Mouse (Mus musculus) liver, embryonic 11.5 days (tissue): ENCODE results near the gene Dpy30. TPM values are rescaled to one million over a fixed set of nuclear protein-coding genes. Genes with fewer than 3 reads are reported as not detected.

Source experiments
- ATAC-seq: fragments of 200-750 bp; cut with Nextera tagmentation; replicated peaks from 2 replicates; pipeline ENCODE4 v1.8.0; 2017; ENCODE audit warnings: moderate number of reproducible peaks, mild to moderate bottlenecking, moderate TSS enrichment, moderate library complexity; ENCODE audit not compliant: low FRiP score
- DNase-seq: peaks from one replicate; pipeline ENCODE4 v3.0.0-alpha.2; 2017; ENCODE audit warnings: low spot score
- H3K27ac ChIP-seq: fragments of 300-500 bp; sonication (generic); 2 replicates; pipeline ENCODE4 v1.5.1; 2014; ENCODE audit warnings: mild to moderate bottlenecking, low read depth, low read length, control low read depth
- H3K27me3 ChIP-seq: fragments of 300-500 bp; sonication (generic); replicated peaks from 2 replicates; pipeline ENCODE4 v1.6.1; 2014; ENCODE audit warnings: low read length, mixed read lengths; ENCODE audit not compliant: control insufficient read depth, insufficient read depth
- H3K36me3 ChIP-seq: fragments of 300-500 bp; sonication (generic); 2 replicates; pipeline ENCODE4 v1.6.1; 2014; ENCODE audit warnings: mild to moderate bottlenecking, low read length, moderate library complexity, mixed read lengths; ENCODE audit not compliant: control insufficient read depth, insufficient read depth
- H3K4me1 ChIP-seq: fragments of 300-500 bp; sonication (generic); replicated peaks from 2 replicates; pipeline ENCODE4 v1.6.1; 2014; ENCODE audit warnings: low read length, mixed read lengths; ENCODE audit not compliant: control insufficient read depth, insufficient read depth
- H3K4me2 ChIP-seq: fragments of 300-500 bp; sonication (generic); 2 replicates; pipeline ENCODE4 v1.6.1; 2014; ENCODE audit warnings: mild to moderate bottlenecking, control low read depth, moderate library complexity
- H3K4me3 ChIP-seq: fragments of 300-500 bp; sonication (generic); 2 replicates; pipeline ENCODE4 v1.5.1; 2014; ENCODE audit warnings: low read depth, low read length, control low read depth
- H3K9ac ChIP-seq: fragments of 300-500 bp; sonication (generic); 2 replicates; pipeline ENCODE4 v1.6.1; 2014; ENCODE audit warnings: low read depth, low read length, control low read depth
- H3K9me3 ChIP-seq: fragments of 300-500 bp; sonication (generic); 2 replicates; pipeline ENCODE4 v1.6.1; 2016; ENCODE audit warnings: low read length, inconsistent platforms, mixed read lengths; ENCODE audit not compliant: control insufficient read depth
- WGBS: fragments of 180-500 bp; shearing (Covaris S2); extraction: QIAGEN DNeasy Blood & Tissue Kit; methylation state at CpG from one replicate; pipeline ENCODE4 v1.1.7; 2014; 5-methylcytosine and 5-hydroxymethylcytosine counted together
- polyA plus RNA-seq: library from polyadenylated mRNA; unstranded; fragments of >200 nt; fragmentation: Nextera tagmentation; extraction: Ambion mirVana; gene quantifications from 2 replicates; pipeline ENCODE4 v1.2.1, GENCODE M21; 2014

Gene Dpy30
- polyA plus RNA-seq, 1 experiment from 2014 or later = 264 TPM

- DNase-seq (no peak), ATAC-seq (peak; percentile 44; the same call in 1 of the 2 replicates)
- 44% methylated on average over 16 of the region's 16 CpGs for WGBS
- Histone ChIP-seq H3K27me3 (no peaks in the 10 kb centered on the region), H3K9me3 (peaks cover 5% of the 10 kb centered on the region), H3K4me2 (peak overlapping the region; percentile 31), H3K27ac (peak overlapping the region; percentile 6; the same call in 1 of the 2 replicates), H3K4me3 (no peak overlapping the region), H3K36me3 (peaks cover 5% of the 10 kb centered on the region; the same call in 1 of the 2 replicates), H3K9ac (no peak overlapping the region; the same call in 1 of the 2 replicates), H3K4me1 (peaks cover 24% of the 10 kb centered on the region)
Measured at GRCm38 (mm10) chr17:74272683-74273205, 51.0 kb downstream of the Dpy30 start.

- no peak overlapping the region for H3K27ac ChIP-seq
- no peak for ATAC-seq
- no peak overlapping the region for H3K4me2 ChIP-seq
- 77% methylated on average over 3 of the region's 3 CpGs for WGBS
- H3K9me3 ChIP-seq = peaks cover 5% of the 10 kb centered on the region
- H3K27me3 ChIP-seq = no peaks in the 10 kb centered on the region
- no peak overlapping the region for H3K9ac ChIP-seq
- H3K4me1 ChIP-seq = peaks cover 29% of the 10 kb centered on the region
- DNase-seq = no peak
- no peak overlapping the region for H3K4me3 ChIP-seq
- peaks cover 5% of the 10 kb centered on the region; the same call in 1 of the 2 replicates for H3K36me3 ChIP-seq
Measured at GRCm38 (mm10) chr17:74271541-74272268, 52.0 kb downstream of the Dpy30 start.

- no peak for DNase-seq
- Histone ChIP-seq H3K4me3 (no peak overlapping the region), H3K27me3 (no peaks in the 10 kb centered on the region), H3K4me2 (no peak overlapping the region), H3K27ac (no peak overlapping the region), H3K36me3 (peaks cover 5% of the 10 kb centered on the region; the same call in 1 of the 2 replicates), H3K9ac (no peak overlapping the region), H3K4me1 (peaks cover 41% of the 10 kb centered on the region), H3K9me3 (peaks cover 5% of the 10 kb centered on the region)
- ATAC-seq = no peak
- 76% methylated on average over 2 of the region's 2 CpGs for WGBS
Measured at GRCm38 (mm10) chr17:74270205-74270604, 53.5 kb downstream of the Dpy30 start.

- H3K27me3 ChIP-seq = no peaks in the 10 kb centered on the region
- ATAC-seq (peak; percentile 92), DNase-seq (no peak)
- 69% methylated on average over 11 of the region's 11 CpGs for WGBS
- H3K36me3 ChIP-seq = peaks cover 5% of the 10 kb centered on the region; the same call in 1 of the 2 replicates
- H3K27ac ChIP-seq = peak overlapping the region; percentile 93
- H3K9me3 ChIP-seq = peaks cover 5% of the 10 kb centered on the region
- no peak overlapping the region for H3K9ac ChIP-seq
- H3K4me3 ChIP-seq = no peak overlapping the region
- H3K4me1 ChIP-seq = peaks cover 44% of the 10 kb centered on the region
- H3K4me2 ChIP-seq = peak overlapping the region; percentile 45
Measured at GRCm38 (mm10) chr17:74267415-74268180, 56.1 kb downstream of the Dpy30 start.

- Histone ChIP-seq H3K36me3 (peaks cover 5% of the 10 kb centered on the region; the same call in 1 of the 2 replicates), H3K4me1 (peaks cover 32% of the 10 kb centered on the region), H3K4me3 (no peak overlapping the region), H3K4me2 (no peak overlapping the region), H3K27ac (0 out of 2 replicates have a peak overlapping the region, but pooled peaks have one; percentile 11), H3K27me3 (no peaks in the 10 kb centered on the region), H3K9ac (no peak overlapping the region), H3K9me3 (peaks cover 5% of the 10 kb centered on the region)
- ATAC-seq = no peak
- DNase-seq = no peak
- 65% methylated on average over 1 of the region's 1 CpGs for WGBS
Measured at GRCm38 (mm10) chr17:74265636-74266035, 58.1 kb downstream of the Dpy30 start.

- H3K9ac ChIP-seq = no peak overlapping the region
- no peak overlapping the region for H3K4me2 ChIP-seq
- peak overlapping the region; percentile 11; the same call in 1 of the 2 replicates for H3K27ac ChIP-seq
- DNase-seq (no peak), ATAC-seq (no peak)
- no peak overlapping the region for H3K4me3 ChIP-seq
- 40% methylated on average over 5 of the region's 5 CpGs for WGBS
- H3K9me3 ChIP-seq = peaks cover 5% of the 10 kb centered on the region
- H3K36me3 ChIP-seq = peaks cover 5% of the 10 kb centered on the region; the same call in 1 of the 2 replicates
- peaks cover 37% of the 10 kb centered on the region for H3K4me1 ChIP-seq
- H3K27me3 ChIP-seq = no peaks in the 10 kb centered on the region
Measured at GRCm38 (mm10) chr17:74265156-74265505, 58.6 kb downstream of the Dpy30 start.

- Histone ChIP-seq H3K4me2 (no peak overlapping the region), H3K27ac (peak overlapping the region; percentile 11; the same call in 1 of the 2 replicates), H3K4me3 (no peak overlapping the region), H3K9me3 (peaks cover 5% of the 10 kb centered on the region), H3K27me3 (no peaks in the 10 kb centered on the region), H3K4me1 (peaks cover 38% of the 10 kb centered on the region), H3K9ac (no peak overlapping the region), H3K36me3 (peaks cover 5% of the 10 kb centered on the region; the same call in 1 of the 2 replicates)
- ATAC-seq (no peak), DNase-seq (no peak)
- 63% methylated on average over 3 of the region's 3 CpGs for WGBS
Measured at GRCm38 (mm10) chr17:74264333-74265155, 59.2 kb downstream of the Dpy30 start.

GRCm38 (mm10) chr17:74262415-74262814 lies 61.3 kb downstream of the Dpy30 start:
- DNase-seq (no peak), ATAC-seq (no peak)
- Histone ChIP-seq H3K4me1 (peaks cover 36% of the 10 kb centered on the region), H3K9ac (no peak overlapping the region), H3K9me3 (no peaks in the 10 kb centered on the region), H3K4me3 (no peak overlapping the region), H3K27me3 (no peaks in the 10 kb centered on the region), H3K36me3 (no peaks in the 10 kb centered on the region), H3K4me2 (no peak overlapping the region), H3K27ac (no peak overlapping the region)
- 84% methylated on average over 3 of the region's 3 CpGs for WGBS
